Mouse (Mus musculus): ENCODE measurements around the gene Fbxl5. TPM values are rescaled to one million over a fixed set of nuclear protein-coding genes. Genes with fewer than 3 reads are reported as not detected.

The Fbxl5 gene
- total and polyA plus RNA-seq, 3 experiments, result 20.9 to 45.3 (median 28.1) TPM

- 0 out of 2 replicates have a peak overlapping the region, but pooled peaks have one; percentile 19 for H3K9ac ChIP-seq (ENCODE audit: insufficient read depth, low read depth)
- peaks cover 13% of the 10 kb centered on the region for H3K9me3 ChIP-seq (replicated peaks; ENCODE audit: low read length)
- DNase-seq (ENCODE audit: extremely low read depth), result no peak
- TF ChIP-seq MEF2A (IDR thresholded peaks at IDR 0.05; ENCODE audit: borderline replicate concordance, low read depth, low read length) (no peak), SMC3 (IDR thresholded peaks at IDR 0.05; ENCODE audit: low read depth, low read length) (no peak), GABPA (IDR thresholded peaks at IDR 0.05; ENCODE audit: insufficient replicate concordance, low read depth, low read length) (no peak), TCF12 (IDR thresholded peaks at IDR 0.05; ENCODE audit: low read depth, low read length) (no peak), RCOR1 (conservative IDR thresholded peaks at IDR 0.05; ENCODE audit: low read depth, low read length) (no peak), KAT2A (IDR thresholded peaks at IDR 0.05; ENCODE audit: insufficient replicate concordance, low read length) (no peak)
- H3K27me3 ChIP-seq (replicated peaks), result no peaks in the 10 kb centered on the region
- H3K4me1 ChIP-seq (ENCODE audit: control insufficient read depth in 1 of 2, insufficient read depth in 2 of 2), result peaks cover 13 to 21% of the 10 kb centered on the region in 2 experiments
- no peaks in the 10 kb centered on the region for H3K36me3 ChIP-seq (replicated peaks in 1 of 2; ENCODE audit: control insufficient read depth in 1 of 2, insufficient read depth in 1 of 2, low read length in 1 of 2)
- dilution Hi-C loops (cut with MboI; ENCODE audit: extremely low pct_ligation_motif_present, extremely low pct_unique_long_range_greater_than_20kb, low sequenced_read_pairs), result no loop called here
- H3K4me3 ChIP-seq (replicated peaks in 1 of 3; ENCODE audit: low read depth in 2 of 3, low read length in 2 of 3, poor library complexity in 1 of 3), result no peak overlapping the region
- in situ Hi-C loops (cut with MboI; ENCODE audit: low pct_ligation_motif_present, low pct_unique_long_range_greater_than_20kb, low sequenced_read_pairs), result loop anchor here (5.0 kb wide), 1 partner anchor 33 kb away; no protein-coding TSS in a partner anchor
- H3K4me2 ChIP-seq (ENCODE audit: insufficient read depth, low read depth, poor library complexity, severe bottlenecking), result peak overlapping the region; percentile 44
- 0 out of 2 replicates have a peak overlapping the region, but pooled peaks have one; percentile 71 for H3K27ac ChIP-seq (ENCODE audit: insufficient read depth, low read depth)
- H3K79me2 ChIP-seq (replicated peaks; ENCODE audit: control insufficient read depth, extremely low read depth, insufficient read depth, poor library complexity, severe bottlenecking), result no peaks in the 10 kb centered on the region
Measured at GRCm38 (mm10) chr5:43853868-43854488, 32.5 kb upstream of the Fbxl5 start.

- TF ChIP-seq TBP (conservative IDR thresholded peaks at IDR 0.05; ENCODE audit: low read depth, low read length) (no peak), MEF2A (IDR thresholded peaks at IDR 0.05; ENCODE audit: borderline replicate concordance, low read depth, low read length) (0 out of 2 replicates have a peak, but pooled peaks have one; percentile 11), ELF1 (IDR thresholded peaks at IDR 0.05; ENCODE audit: low read depth, low read length) (peak; percentile 28; the same call in 1 of the 2 replicates), TCF12 (IDR thresholded peaks at IDR 0.05; ENCODE audit: low read depth, low read length) (peak; percentile 23; the same call in 1 of the 2 replicates), CHD2 (IDR thresholded peaks at IDR 0.05; ENCODE audit: low read length) (0 out of 2 replicates have a peak, but pooled peaks have one; percentile 34), POLR2A (IDR thresholded peaks at IDR 0.05; ENCODE audit: low read depth, low read length) (peak; percentile 32; the same call in 1 of the 2 replicates)
- dilution Hi-C loops (cut with MboI; ENCODE audit: extremely low pct_ligation_motif_present, extremely low pct_unique_long_range_greater_than_20kb, low sequenced_read_pairs), result no loop called here
- Histone ChIP-seq H3K9me3 (replicated peaks; ENCODE audit: low read length) (peaks cover 13% of the 10 kb centered on the region), H3K36me3 (replicated peaks in 1 of 2; ENCODE audit: control insufficient read depth in 1 of 2, insufficient read depth in 1 of 2, low read length in 1 of 2) (no peaks in the 10 kb centered on the region), H3K9ac (ENCODE audit: insufficient read depth, low read depth) (0 out of 2 replicates have a peak overlapping the region, but pooled peaks have one; percentile 19), H3K4me1 (ENCODE audit: control insufficient read depth in 1 of 2, insufficient read depth in 2 of 2) (peaks cover 13 to 28% of the 10 kb centered on the region in 2 experiments), H3K79me2 (replicated peaks; ENCODE audit: control insufficient read depth, extremely low read depth, insufficient read depth, poor library complexity, severe bottlenecking) (no peaks in the 10 kb centered on the region), H3K27ac (ENCODE audit: insufficient read depth, low read depth) (peak overlapping the region; percentile 71), H3K4me3 (replicated peaks in 1 of 3; ENCODE audit: low read depth in 2 of 3, low read length in 2 of 3, poor library complexity in 1 of 3) (no peak overlapping the region), H3K4me2 (ENCODE audit: insufficient read depth, low read depth, poor library complexity, severe bottlenecking) (peak overlapping the region; percentile 44; the same call in 1 of the 2 replicates), H3K27me3 (replicated peaks) (no peaks in the 10 kb centered on the region)
- in situ Hi-C loops (cut with MboI; ENCODE audit: low pct_ligation_motif_present, low pct_unique_long_range_greater_than_20kb, low sequenced_read_pairs), result loop anchor here (5.0 kb wide), 1 partner anchor 34 kb away; no protein-coding TSS in a partner anchor
- no peak for DNase-seq (ENCODE audit: extremely low read depth)
Measured at GRCm38 (mm10) chr5:43853096-43853867, 31.8 kb upstream of the Fbxl5 start.

Measured in CH12.LX (cell line).